Mouse (Mus musculus) gastrocnemius, adult 18-20 months (tissue): ENCODE data around the gene Mrpl28. TPM values are rescaled to one million over a fixed set of nuclear protein-coding genes. Genes with fewer than 3 reads are reported as not detected.
"Not testable (repeated sequence)": the region's sequence is repeated elsewhere in the genome, so short reads cannot be mapped to it uniquely, and the experiment has no call there.

ENCODE experiments used
- DNase-seq: peaks from one replicate; pipeline ENCODE4 v3.0.0; 2021; ENCODE audit warnings: low spot score
- total RNA-seq, 2 experiments: library from RNA; stranded (reverse); gene quantifications; 2 replicates each; pipeline ENCODE4 v1.2.3; 2021

Mrpl28 gene
- total RNA-seq, 2 experiments from 2014 or later = 57.4 to 66.2 TPM

- no peak for DNase-seq
Measured at GRCm38 (mm10) chr17:26162736-26163135, 39.4 kb downstream of the Mrpl28 start.

GRCm38 (mm10) chr17:26168039-26168438, 44.7 kb downstream of the Mrpl28 start:
- DNase-seq = no peak

DNA sequence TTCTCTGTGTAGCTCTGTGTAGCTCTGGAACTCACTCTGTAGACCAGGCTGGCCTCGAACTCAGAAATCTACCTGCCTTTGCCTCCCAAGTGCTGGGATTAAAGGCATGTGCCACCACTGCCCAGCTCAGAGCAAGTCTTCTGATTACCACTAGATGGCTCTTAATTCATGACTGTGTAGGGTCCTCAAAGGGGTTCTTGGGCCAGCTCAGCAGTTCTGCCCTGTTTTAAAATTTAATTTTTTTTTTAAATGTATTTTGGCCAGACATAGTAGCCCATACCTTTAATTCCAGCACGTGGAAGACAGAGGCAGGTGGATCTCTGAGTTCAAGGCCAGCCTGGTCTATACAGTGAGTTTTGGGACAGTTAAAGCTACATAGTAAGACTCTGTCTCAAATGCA, 51.9 kb downstream of the Mrpl28 start:
- not testable (repeated sequence) for DNase-seq

Other genes starting within 250 kb of the Mrpl28 start
- 10 to 100 TPM; 25.4 to 33.4 TPM for gene Mettl26, start 248.4 kb upstream of the Mrpl28 start, total RNA-seq
- gene Wfikkn1, start 242.6 kb upstream of the Mrpl28 start, total RNA-seq = under 1 TPM; 0.43 to 0.62 TPM
- gene Rab40c, start 203.8 kb upstream of the Mrpl28 start, total RNA-seq = 10 to 100 TPM in 1 of 2 experiments, 1 to 10 TPM in 1; 7.6 to 11.1 TPM
- gene Pigq, start 178.6 kb upstream of the Mrpl28 start, total RNA-seq = 10 to 100 TPM; 19.9 to 22.2 TPM
- not detected for gene Nhlrc4, start 178.5 kb upstream of the Mrpl28 start, total RNA-seq
- not detected for gene A930017K11Rik, start 170.9 kb upstream of the Mrpl28 start, total RNA-seq
- gene Capn15, start 137.7 kb upstream of the Mrpl28 start, total RNA-seq = 1 to 10 TPM; 4.4 to 6.5 TPM
- gene Rab11fip3, start 53.9 kb upstream of the Mrpl28 start, total RNA-seq = 10 to 100 TPM; 88.9 to 96.2 TPM
- gene Decr2, start 33.2 kb upstream of the Mrpl28 start, total RNA-seq = 1 to 10 TPM; 2.6 to 2.8 TPM
- 1 to 10 TPM; 2.5 to 2.9 TPM for gene Nme4, start 27.9 kb upstream of the Mrpl28 start, total RNA-seq
- gene Tmem8, start 10.2 kb upstream of the Mrpl28 start, total RNA-seq = 1 to 10 TPM; 2.0 to 3.9 TPM
- 10 to 100 TPM; 15.7 to 18.2 TPM for gene Axin1, start 15.2 kb downstream of the Mrpl28 start, total RNA-seq
- not detected for gene Pdia2, start 75.6 kb downstream of the Mrpl28 start, total RNA-seq
- gene Rgs11, start 79.5 kb downstream of the Mrpl28 start, total RNA-seq = under 1 TPM; 0.48 to 0.66 TPM
- 1 to 10 TPM; 1.2 to 1.4 TPM for gene Arhgdig, start 84.3 kb downstream of the Mrpl28 start, total RNA-seq
- 10 to 100 TPM; 76.7 to 85.3 TPM for gene Fam234a, start 120.7 kb downstream of the Mrpl28 start, total RNA-seq
- 10 to 100 TPM in 1 of 2 experiments, 1 to 10 TPM in 1; 9.6 to 11.6 TPM for gene Luc7l, start 129.4 kb downstream of the Mrpl28 start, total RNA-seq